Mouse (Mus musculus) cerebellum, adult 2 months (tissue): ENCODE measurements around the gene Cyp2b19.

Source experiments
- CTCF ChIP-seq: fragments of 200-500 bp; IDR thresholded peaks from 2 replicates; pipeline ENCODE4 v1.5.1; 2011; ENCODE audit warnings: low read depth, mild to moderate bottlenecking, control low read depth, low read length, moderate library complexity, borderline replicate concordance; ENCODE audit not compliant: insufficient read depth
- POLR2A ChIP-seq: fragments of 200-500 bp; IDR thresholded peaks from 2 replicates; pipeline ENCODE4 v1.6.1; 2011; ENCODE audit warnings: low read length, control low read depth, borderline replicate concordance; ENCODE audit not compliant: insufficient read depth

- no peak for TF ChIP-seq CTCF
- no peak for TF ChIP-seq POLR2A
Observed at GRCm38 (mm10) chr7:26783163-26783562, 26.2 kb downstream of the Cyp2b19 start.
